Mouse (Mus musculus) central nervous system, embryonic 14 days (tissue): ENCODE results near the gene Tor4a. TPM values are rescaled to one million over a fixed set of nuclear protein-coding genes. Genes with fewer than 3 reads are reported as not detected.

Experiments used
- polyA plus RNA-seq: library from polyadenylated mRNA; depleted of rRNA; stranded (reverse); fragments of >200 nt; gene quantifications from 2 replicates; pipeline ENCODE4 v1.2.3, GENCODE M21; 2012; rRNA removed

Gene Tor4a
- polyA plus RNA-seq, result 1.8 and 2.2 TPM in 2 replicates

DNA sequence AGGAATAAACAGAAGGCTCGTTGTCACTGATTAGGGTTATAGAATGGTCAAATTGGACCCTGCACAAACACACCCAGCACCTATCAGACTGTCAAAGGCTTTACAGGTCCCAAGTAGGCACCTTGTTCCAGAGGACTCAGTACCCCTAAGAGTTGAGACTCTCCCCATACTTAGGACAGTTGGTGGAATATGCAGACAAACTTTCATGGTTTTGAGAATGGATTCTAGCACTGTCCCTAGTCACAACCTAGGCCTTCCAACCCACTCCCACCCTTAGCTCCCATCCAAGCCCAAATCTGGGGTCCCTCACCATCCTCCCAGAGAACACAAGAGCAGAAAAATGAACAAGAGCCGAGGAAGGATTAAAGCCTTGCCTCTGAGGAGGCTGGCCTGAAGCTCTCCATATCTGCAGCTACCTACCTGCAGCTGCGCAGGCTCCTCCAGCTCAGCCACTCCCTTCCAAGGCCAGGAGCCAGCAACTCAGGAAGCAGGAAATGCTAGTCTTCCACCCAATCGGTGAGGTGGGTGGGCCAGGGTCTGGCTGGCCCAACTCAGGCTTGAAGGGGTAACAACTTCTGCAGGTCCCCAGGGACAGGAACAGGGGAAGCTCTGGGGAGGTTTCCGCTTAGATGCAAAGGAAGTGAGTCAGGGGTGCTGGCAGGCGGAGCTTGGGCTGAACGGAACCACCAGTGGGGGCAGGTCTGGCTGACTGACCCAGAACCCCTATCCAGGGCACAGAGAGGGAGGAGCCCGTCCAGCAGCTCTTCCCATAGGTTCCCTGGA is at the start of gene Tor4a:
Gene Tor4a, minus strand, starts transcription at position 715 of the 783 bp plus-strand sequence.

DNA sequence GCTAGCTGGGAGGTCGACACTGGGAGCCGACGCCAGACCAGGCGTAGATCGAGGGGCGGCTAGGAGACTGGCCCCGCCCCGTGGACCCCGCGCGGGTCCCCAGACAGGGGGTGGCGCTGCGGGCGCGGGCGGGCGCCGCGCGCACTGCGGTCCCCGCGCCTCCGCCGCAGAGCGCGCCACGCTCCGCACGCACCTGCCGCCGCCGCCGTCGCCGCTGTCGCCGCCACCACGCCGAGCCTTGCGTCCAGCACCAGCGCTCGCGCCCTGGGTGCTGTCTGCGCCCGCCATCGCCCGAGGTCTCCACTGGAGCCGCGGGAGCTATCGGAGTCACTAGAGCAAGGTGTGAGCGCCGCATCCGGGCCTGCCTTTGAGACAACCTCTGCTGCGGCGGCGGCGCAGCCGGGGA is 45.4 kb upstream of the Tor4a start, which contains the start of the genes Rnf208 and Cysrt1:
Gene Rnf208, plus strand, starts transcription at position 155 of the 406 bp plus-strand sequence.
Gene Cysrt1, minus strand, starts transcription at position 352 of the 406 bp plus-strand sequence.

DNA sequence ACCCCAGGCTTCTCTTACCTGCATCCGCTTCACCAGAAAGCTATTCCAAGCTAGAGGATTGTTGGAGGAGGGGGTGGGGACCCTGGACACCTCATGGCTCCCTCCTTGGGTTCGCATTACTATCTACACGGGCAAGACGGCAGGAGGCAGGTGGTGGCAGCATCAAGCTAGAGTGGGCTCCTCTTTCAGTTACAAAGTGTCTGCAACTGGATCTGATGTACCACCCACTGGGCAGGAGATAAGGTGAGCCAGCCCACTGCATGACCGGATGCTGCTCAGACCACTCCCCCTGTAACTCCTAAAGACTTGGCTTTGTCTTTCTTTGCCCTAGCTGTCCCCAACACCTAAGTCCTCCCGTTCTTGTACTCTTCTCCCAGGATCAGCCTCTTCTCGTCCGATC is 39.9 kb upstream of the Tor4a start, which contains the start of gene Rnf224:
Gene Rnf224, minus strand, starts transcription at position 174 of the 400 bp plus-strand sequence.

DNA sequence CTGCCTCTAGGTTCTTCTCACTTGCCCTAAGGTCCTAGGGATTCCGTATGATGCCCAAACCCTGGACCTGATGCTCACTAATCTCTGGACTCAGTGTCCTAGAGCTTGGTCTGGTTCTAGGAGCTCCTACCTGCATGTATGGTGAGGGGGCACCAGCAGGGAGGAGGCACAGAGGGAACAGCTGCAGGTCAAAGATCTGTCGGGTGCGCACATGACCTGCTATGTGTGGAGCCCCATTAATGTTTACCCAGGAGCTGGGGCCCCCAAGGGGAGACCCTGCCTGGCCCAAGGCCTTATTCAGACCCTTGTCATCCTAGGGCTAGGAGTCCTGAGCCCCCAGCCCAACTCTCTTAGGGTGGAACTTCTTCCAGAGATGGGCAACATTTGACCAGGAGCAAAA is 37.4 kb upstream of the Tor4a start, which contains the start of gene Slc34a3:
Gene Slc34a3, minus strand, starts transcription at position 315 of the 400 bp plus-strand sequence.

GRCm38 (mm10) chr2:25224492-25224765 is 27.7 kb upstream of the Tor4a start, which contains the start of gene Tubb4b:
Gene Tubb4b (minus strand): TSS chr2:25224702.

GRCm38 (mm10) chr2:25218445-25218844 is 21.8 kb upstream of the Tor4a start, which contains the start of gene Fam166a:
Gene Fam166a (plus strand): TSS chr2:25218745.

DNA sequence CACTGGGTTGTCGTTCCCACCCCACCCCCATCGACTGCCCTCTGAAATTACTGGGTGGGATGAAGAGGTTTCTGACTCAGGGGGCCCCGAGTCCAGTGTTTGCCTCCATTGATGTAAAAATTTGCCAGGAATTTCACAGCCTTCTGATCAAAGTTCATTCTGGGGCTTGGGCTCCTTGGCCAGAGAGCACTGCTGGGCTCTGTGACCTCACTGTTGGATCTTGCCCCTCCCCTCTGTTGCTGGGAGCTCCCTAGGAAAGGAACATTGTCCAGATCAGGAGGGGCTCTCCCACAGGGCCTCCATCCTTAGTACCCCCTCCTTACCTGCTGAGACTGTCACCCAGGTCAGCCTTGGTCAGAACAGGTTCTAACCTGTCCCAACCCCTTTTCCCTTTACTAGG is 17.8 kb upstream of the Tor4a start, which contains the start of gene Stpg3:
Gene Stpg3, minus strand, starts transcription at position 194 of the 400 bp plus-strand sequence.

DNA sequence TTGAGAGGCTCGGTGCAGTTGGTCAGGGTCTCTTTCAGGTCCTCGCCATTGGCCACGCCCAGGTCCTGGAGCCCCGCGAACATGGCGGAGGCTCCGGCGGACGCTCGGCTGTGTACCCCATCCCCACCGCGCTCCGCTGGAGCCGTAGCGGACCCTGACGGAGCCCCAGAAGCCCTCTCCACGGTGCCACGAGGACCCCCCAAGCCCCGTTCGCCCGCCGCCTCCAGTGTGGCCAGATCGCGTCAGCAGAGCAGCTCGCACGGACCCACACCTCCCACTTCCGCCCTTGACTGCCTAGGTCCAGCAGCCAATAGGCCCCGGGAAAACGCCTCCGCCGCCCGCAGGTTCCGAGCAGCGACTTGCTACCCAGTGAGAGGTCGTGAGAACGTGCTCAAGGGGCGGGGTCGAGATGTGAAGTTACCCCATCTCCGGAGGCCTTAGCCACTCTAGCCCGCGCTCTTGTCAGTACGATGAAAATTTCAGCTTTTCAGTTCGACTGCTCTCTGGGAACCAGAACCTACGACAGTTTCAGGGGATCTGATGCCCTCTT is 14.5 kb upstream of the Tor4a start, which contains the start of gene Nelfb:
Gene Nelfb, minus strand, starts transcription at position 369 of the 550 bp plus-strand sequence.

GRCm38 (mm10) chr2:25180478-25180903 is 16.2 kb downstream of the Tor4a start, which contains the start of gene Nrarp:
Gene Nrarp (plus strand): TSS chr2:25180758.

Other genes with a start within 250 kb of the Tor4a start
- gene Zmynd19, start 247.1 kb downstream of the Tor4a start, polyA plus RNA-seq, result 37.8 and 41.6 TPM in 2 replicates
- gene Dph7, start 234.5 kb downstream of the Tor4a start, polyA plus RNA-seq, result 36.8 TPM in 2 replicates
- 109 and 115 TPM in 2 replicates for gene Mrpl41, start 221.8 kb downstream of the Tor4a start, polyA plus RNA-seq
- gene Pnpla7, start 220.9 kb downstream of the Tor4a start, polyA plus RNA-seq, result 6.6 and 6.9 TPM in 2 replicates
- 192 and 216 TPM in 2 replicates for gene Nsmf, start 142.5 kb downstream of the Tor4a start, polyA plus RNA-seq
- 0.07 TPM in 1 of 2 replicates, not detected in the other for gene Entpd8, start 116.6 kb downstream of the Tor4a start, polyA plus RNA-seq
- gene Noxa1, start 101.7 kb downstream of the Tor4a start, polyA plus RNA-seq, result 0.24 TPM in 1 of 2 replicates, not detected in the other
- 37.0 and 53.2 TPM in 2 replicates for gene Nrarp, start 16.1 kb downstream of the Tor4a start, polyA plus RNA-seq
- gene Nelfb, start 14.6 kb upstream of the Tor4a start, polyA plus RNA-seq, result 79.8 and 89.6 TPM in 2 replicates
- gene Stpg3, start 17.8 kb upstream of the Tor4a start, polyA plus RNA-seq, result not detected in 2 replicates
- 0.13 and 0.33 TPM in 2 replicates for gene Fam166a, start 21.9 kb upstream of the Tor4a start, polyA plus RNA-seq
- gene Tubb4b, start 27.8 kb upstream of the Tor4a start, polyA plus RNA-seq, result 415 and 443 TPM in 2 replicates
- gene Slc34a3, start 37.5 kb upstream of the Tor4a start, polyA plus RNA-seq, result not detected in 2 replicates
- not detected in 2 replicates for gene Rnf224, start 39.9 kb upstream of the Tor4a start, polyA plus RNA-seq
- 91.0 and 95.4 TPM in 2 replicates for gene Rnf208, start 45.4 kb upstream of the Tor4a start, polyA plus RNA-seq
- 0.06 and 0.34 TPM in 2 replicates for gene Cysrt1, start 45.6 kb upstream of the Tor4a start, polyA plus RNA-seq
- 16.3 and 16.9 TPM in 2 replicates for gene AL732309.1, start 50.0 kb upstream of the Tor4a start, polyA plus RNA-seq
- 24.3 and 25.3 TPM in 2 replicates for gene Tmem203, start 58.6 kb upstream of the Tor4a start, polyA plus RNA-seq
- gene Tprn, start 65.7 kb upstream of the Tor4a start, polyA plus RNA-seq, result 9.4 and 10.5 TPM in 2 replicates
- 122 and 127 TPM in 2 replicates for gene Ssna1, start 75.6 kb upstream of the Tor4a start, polyA plus RNA-seq
- gene Anapc2, start 75.6 kb upstream of the Tor4a start, polyA plus RNA-seq, result 121 and 122 TPM in 2 replicates
- gene Tmem210, start 91.3 kb upstream of the Tor4a start, polyA plus RNA-seq, result not detected in 2 replicates
- 0.08 TPM in 1 of 2 replicates, not detected in the other for gene Lrrc26, start 93.0 kb upstream of the Tor4a start, polyA plus RNA-seq
- gene Grin1, start 122.3 kb upstream of the Tor4a start, polyA plus RNA-seq, result 23.9 and 26.6 TPM in 2 replicates
- 28.2 and 34.0 TPM in 2 replicates for gene Man1b1, start 135.5 kb upstream of the Tor4a start, polyA plus RNA-seq
- 48.1 and 51.1 TPM in 2 replicates for gene Dpp7, start 159.5 kb upstream of the Tor4a start, polyA plus RNA-seq
- 4.2 and 6.0 TPM in 2 replicates for gene Uap1l1, start 168.8 kb upstream of the Tor4a start, polyA plus RNA-seq
- 29.5 and 39.5 TPM in 2 replicates for gene Sapcd2, start 175.4 kb upstream of the Tor4a start, polyA plus RNA-seq
- 2.0 and 3.8 TPM in 2 replicates for gene Entpd2, start 199.0 kb upstream of the Tor4a start, polyA plus RNA-seq
- 585 and 599 TPM in 2 replicates for gene Npdc1, start 202.5 kb upstream of the Tor4a start, polyA plus RNA-seq
- gene Fut7, start 226.4 kb upstream of the Tor4a start, polyA plus RNA-seq, result 0.39 and 0.44 TPM in 2 replicates
- 43.4 and 48.8 TPM in 2 replicates for gene Abca2, start 231.8 kb upstream of the Tor4a start, polyA plus RNA-seq